Mouse (Mus musculus) heart, postnatal 0 days (tissue): ENCODE data around the gene Gfpt2.

Source experiments
- CTCF ChIP-seq: IDR thresholded peaks from 2 replicates; pipeline ENCODE4 v1.5.1; 2016; ENCODE audit warnings: antibody characterized with exemption, control low read depth, low read depth
- EP300 ChIP-seq: IDR thresholded peaks from 2 replicates; pipeline ENCODE4 v1.6.1; 2016; ENCODE audit warnings: antibody characterized with exemption, low read depth

DNA sequence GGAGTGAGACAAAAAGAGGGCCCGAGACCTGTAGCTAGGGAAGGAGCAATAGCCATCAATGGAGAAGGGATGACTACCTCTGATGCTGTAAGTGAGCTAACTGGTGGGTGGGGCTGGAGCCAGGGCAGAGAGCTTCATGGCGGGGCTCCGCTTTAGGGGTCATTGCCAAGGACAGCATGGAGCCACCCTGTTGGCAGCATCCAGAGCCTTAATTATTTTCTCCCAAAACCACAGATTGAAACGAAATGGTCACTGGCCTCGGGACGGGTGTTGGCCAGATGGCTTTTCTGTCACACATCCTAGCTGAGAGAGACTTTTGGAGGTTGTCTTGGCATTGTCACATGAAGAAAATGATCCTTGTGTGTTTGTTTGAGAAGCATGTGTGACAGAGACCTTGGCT, 15.1 kb upstream of the Gfpt2 start:
- TF ChIP-seq CTCF (no peak), EP300 (no peak)
